Mouse (Mus musculus) E14TG2a.4 (cell line): Measurements from ENCODE around the gene Pola2.

Experiments used
- CTCF ChIP-seq: conservative IDR thresholded peaks from 2 replicates; pipeline ENCODE4 v1.5.1; 2014; ENCODE audit warnings: low read length
- NANOG ChIP-seq: IDR thresholded peaks from 2 replicates; pipeline ENCODE4 v1.6.1; 2014; ENCODE audit warnings: borderline replicate concordance, low read length, mixed read lengths

GRCm38 (mm10) chr19:5913007-5913719 lies 50.8 kb downstream of the Pola2 start, which contains the start of gene Dpf2:
- TF ChIP-seq CTCF, result no peak
- no peak for TF ChIP-seq NANOG
